ENCODE assay signal across 23 mouse cellular contexts in genomic region chr1:110989824-110990223, GRCm38 (mm10). TPM values are rescaled to one million over a fixed set of nuclear protein-coding genes. Genes with fewer than 3 reads are reported as not detected.
"Had no signal": no experiment of that assay in that cellular context is flagged by ENCODE, and none has a peak within 500 bp of the region (broad histone marks: within the 10 kb centered on the region; RNA-seq: fewer than 3 reads in every experiment).

No protein-coding gene starts in this region.

- H3K4me3 ChIP-seq: midbrain, embryonic 10.5 days; midbrain, embryonic 12.5 days; myocyte; neural tube, embryonic 13.5 days; neural tube, embryonic 15.5 days; stomach, embryonic 15.5 days had no signal

- H3K4me1 ChIP-seq: midbrain, embryonic 10.5 days; midbrain, embryonic 12.5 days; neural tube, embryonic 13.5 days; neural tube, embryonic 15.5 days; stomach, embryonic 15.5 days had no signal

- H3K27me3 ChIP-seq: midbrain, embryonic 12.5 days; neural tube, embryonic 13.5 days; neural tube, embryonic 15.5 days; stomach, embryonic 15.5 days had no signal

- DNase-seq: lung, adult 18-20 months; lung, embryonic 14.5 days; lung, postnatal 10 days; lung, postnatal 4 days; retina, postnatal 1 day; right cerebral cortex, adult 18-20 months; right cerebral cortex, postnatal 25 days; right cerebral cortex, postnatal 4 days; thymus, adult 2 months; thymus, postnatal 14 days; thymus, postnatal 36 days had no signal

- H3K27ac ChIP-seq: liver, embryonic 14.5 days; midbrain, embryonic 10.5 days; midbrain, embryonic 12.5 days; neural tube, embryonic 13.5 days; neural tube, embryonic 15.5 days; stomach, embryonic 15.5 days; stomach, postnatal 0 days had no signal

- H3K4me2 ChIP-seq: lung, embryonic 14.5 days; midbrain, embryonic 12.5 days; neural tube, embryonic 13.5 days; neural tube, embryonic 15.5 days; stomach, embryonic 15.5 days had no signal

- H3K9me3 ChIP-seq: midbrain, embryonic 10.5 days; midbrain, embryonic 12.5 days; neural tube, embryonic 13.5 days; neural tube, embryonic 15.5 days; stomach, embryonic 15.5 days had no signal

- H3K9ac ChIP-seq: liver, embryonic 14.5 days; lung, embryonic 14.5 days; midbrain, embryonic 12.5 days; neural tube, embryonic 13.5 days; neural tube, embryonic 15.5 days; stomach, embryonic 15.5 days had no signal

- H3K36me3 ChIP-seq: midbrain, embryonic 10.5 days; midbrain, embryonic 12.5 days; neural tube, embryonic 13.5 days; neural tube, embryonic 15.5 days; stomach, embryonic 15.5 days had no signal

RNA-seq across cellular contexts. Expression of gene Cdh19, which starts 12.4 kb away (rescaled TPM):
- total RNA-seq: megakaryocyte, adult 5-6 weeks; megakaryocyte-erythroid progenitor cell, adult 5-6 weeks had no signal
- polyA plus RNA-seq: liver, embryonic 14.5 days; liver, embryonic 16.5 days; myocyte; testis, adult 2 months had no signal
